Mouse (Mus musculus) kidney, adult 2 months (tissue): Measurements from ENCODE around the gene Gcnt4. TPM values are rescaled to one million over a fixed set of nuclear protein-coding genes. Genes with fewer than 3 reads are reported as not detected.
"Not testable (repeated sequence)": the region's sequence is repeated elsewhere in the genome, so short reads cannot be mapped to it uniquely, and the experiment has no call there.

ENCODE experiments used
- DNase-seq: peaks from one replicate; pipeline ENCODE4 v3.0.0; 2021
- H3K27ac ChIP-seq: fragments of 200-500 bp; 2 replicates; pipeline ENCODE4 v1.5.1; 2012; ENCODE audit warnings: low read depth, low read length, control low read depth, inconsistent platforms; ENCODE audit not compliant: insufficient read depth
- H3K27me3 ChIP-seq: fragments of 200-500 bp; replicated peaks from 2 replicates; pipeline ENCODE4 v1.6.1; 2012; ENCODE audit warnings: mild to moderate bottlenecking, moderate library complexity, low read length, inconsistent platforms; ENCODE audit not compliant: control insufficient read depth, insufficient read depth
- H3K36me3 ChIP-seq: fragments of 200-500 bp; 2 replicates; pipeline ENCODE4 v1.6.1; 2012; ENCODE audit warnings: mild to moderate bottlenecking, moderate library complexity, low read length, inconsistent platforms; ENCODE audit not compliant: control insufficient read depth, insufficient read depth
- H3K4me1 ChIP-seq: fragments of 200-500 bp; 2 replicates; pipeline ENCODE4 v1.6.1; 2011; ENCODE audit warnings: low read length; ENCODE audit not compliant: control insufficient read depth, insufficient read depth
- H3K4me3 ChIP-seq: fragments of 200-500 bp; 2 replicates; pipeline ENCODE4 v1.5.1; 2011; ENCODE audit warnings: mild to moderate bottlenecking, low read depth, low read length, control low read depth; ENCODE audit not compliant: insufficient read depth
- CTCF ChIP-seq: fragments of 200-500 bp; conservative IDR thresholded peaks from 2 replicates; pipeline ENCODE4 v1.5.1; 2011; ENCODE audit warnings: low read depth, mild to moderate bottlenecking, control low read depth, low read length, moderate library complexity, mixed read lengths; ENCODE audit not compliant: insufficient read depth, insufficient read length
- POLR2A ChIP-seq: fragments of 200-500 bp; IDR thresholded peaks from one replicate; pipeline ENCODE4 v1.6.1; 2011; ENCODE audit warnings: low read depth, low read length, control low read depth
- WGBS: fragments of 180-500 bp; shearing (Covaris S2); methylation state at CpG from one replicate; pipeline ENCODE4 v1.1.7; 2018; 5-methylcytosine and 5-hydroxymethylcytosine counted together
- polyA plus RNA-seq: library from polyadenylated mRNA; depleted of rRNA; stranded (reverse); fragments of >200 nt; gene quantifications from 2 replicates; pipeline ENCODE4 v1.2.3, GENCODE M21; 2012

Gene Gcnt4
- polyA plus RNA-seq, 1 experiment = 1.3 TPM

- no peaks in the 10 kb centered on the region for H3K36me3 ChIP-seq
Measured at GRCm38 (mm10) chr13:96911202-96911601, 13.3 kb upstream of the Gcnt4 start.

GRCm38 (mm10) chr13:96923134-96923533 is 1.4 kb upstream of the Gcnt4 start:
- 94% methylated on average over 4 of the region's 4 CpGs for WGBS
- DNase-seq, H3K36me3 ChIP-seq, H3K4me1 ChIP-seq, H3K4me3 ChIP-seq, H3K27me3 ChIP-seq, H3K27ac ChIP-seq: not testable (repeated sequence)

More at GRCm38 (mm10) chr13:96911202-96911601, 13.3 kb upstream of the Gcnt4 start:
- no peak for DNase-seq
- TF ChIP-seq CTCF = no peak
- no peak for TF ChIP-seq POLR2A
- Histone ChIP-seq H3K27me3 (no peaks in the 10 kb centered on the region), H3K27ac (no peak overlapping the region), H3K4me1 (no peaks in the 10 kb centered on the region), H3K4me3 (no peak overlapping the region)
- WGBS = 93% methylated on average over 3 of the region's 3 CpGs

GRCm38 (mm10) chr13:96924985-96925745 is 676 bp downstream of the Gcnt4 start:
- under 1% methylated on average over 53 of the region's 53 CpGs for WGBS
- DNase-seq = no peak
- TF ChIP-seq POLR2A = no peak
- no peak for TF ChIP-seq CTCF
- no peak overlapping the region for H3K27ac ChIP-seq
- peak overlapping the region; percentile 64 for H3K4me3 ChIP-seq
- H3K36me3 ChIP-seq = no peaks in the 10 kb centered on the region
- 0 out of 2 replicates have a peak, but pooled peaks cover 2% of the 10 kb centered on the region for H3K4me1 ChIP-seq
- no peaks in the 10 kb centered on the region for H3K27me3 ChIP-seq

- Histone ChIP-seq H3K36me3 (no peaks in the 10 kb centered on the region), H3K4me3 (no peak overlapping the region), H3K4me1 (0 out of 2 replicates have a peak, but pooled peaks cover 2% of the 10 kb centered on the region), H3K27me3 (no peaks in the 10 kb centered on the region), H3K27ac (no peak overlapping the region)
- no peak for DNase-seq
- no peak for TF ChIP-seq CTCF
- no peak for TF ChIP-seq POLR2A
- WGBS = 65% methylated on average over 10 of the region's 10 CpGs
Measured at GRCm38 (mm10) chr13:96925991-96926725, 1.7 kb downstream of the Gcnt4 start.

- WGBS = 92% methylated on average over 1 of the region's 1 CpGs
- Histone ChIP-seq H3K27ac (no peak overlapping the region), H3K27me3 (no peaks in the 10 kb centered on the region), H3K4me1 (0 out of 2 replicates have a peak, but pooled peaks cover 2% of the 10 kb centered on the region), H3K4me3 (no peak overlapping the region), H3K36me3 (no peaks in the 10 kb centered on the region)
- no peak for TF ChIP-seq POLR2A
- DNase-seq = no peak
Measured at GRCm38 (mm10) chr13:96927781-96928180, 3.3 kb downstream of the Gcnt4 start.

- WGBS = 37% methylated on average over 8 of the region's 8 CpGs
- no peaks in the 10 kb centered on the region for H3K27me3 ChIP-seq
- H3K4me1 ChIP-seq = 0 out of 2 replicates have a peak, but pooled peaks cover 2% of the 10 kb centered on the region
- no peak overlapping the region for H3K27ac ChIP-seq
- H3K36me3 ChIP-seq = no peaks in the 10 kb centered on the region
- TF ChIP-seq CTCF (no peak), POLR2A (no peak)
- H3K4me3 ChIP-seq = no peak overlapping the region
- no peak for DNase-seq
Measured at GRCm38 (mm10) chr13:96928432-96929039, 4.0 kb downstream of the Gcnt4 start.

GRCm38 (mm10) chr13:96932745-96933144 is 8.3 kb downstream of the Gcnt4 start:
- TF ChIP-seq CTCF (no peak), POLR2A (no peak)
- no peak for DNase-seq
- WGBS = 95% methylated on average over 5 of the region's 5 CpGs

More at GRCm38 (mm10) chr13:96932745-96933144, 8.3 kb downstream of the Gcnt4 start:
- Histone ChIP-seq H3K36me3 (no peaks in the 10 kb centered on the region), H3K4me3 (no peak overlapping the region), H3K27ac (no peak overlapping the region), H3K4me1 (no peaks in the 10 kb centered on the region; the same call in 1 of the 2 replicates), H3K27me3 (no peaks in the 10 kb centered on the region)
